Mouse (Mus musculus) hindbrain, embryonic 13.5 days (tissue): ENCODE data around the gene Bdkrb1. TPM values are rescaled to one million over a fixed set of nuclear protein-coding genes. Genes with fewer than 3 reads are reported as not detected.

Experiments
- ATAC-seq: fragments of 200-750 bp; cut with Nextera tagmentation; 2 replicates; pipeline ENCODE4 v1.8.0; 2017; ENCODE audit warnings: moderate TSS enrichment; ENCODE audit not compliant: low FRiP score
- H3K27ac ChIP-seq: fragments of 300-500 bp; sonication (generic); 2 replicates; pipeline ENCODE4 v1.5.1; 2015; ENCODE audit warnings: inconsistent platforms, mild to moderate bottlenecking, moderate library complexity
- H3K27me3 ChIP-seq: fragments of 300-500 bp; sonication (generic); 2 replicates; pipeline ENCODE4 v1.6.1; 2015; ENCODE audit warnings: mild to moderate bottlenecking, inconsistent platforms
- H3K36me3 ChIP-seq: fragments of 300-500 bp; sonication (generic); 2 replicates; pipeline ENCODE4 v1.6.1; 2015; ENCODE audit warnings: mild to moderate bottlenecking, inconsistent platforms
- H3K4me1 ChIP-seq: fragments of 300-500 bp; sonication (generic); replicated peaks from 2 replicates; pipeline ENCODE4 v1.6.1; 2015; ENCODE audit warnings: inconsistent platforms
- H3K4me2 ChIP-seq: fragments of 300-500 bp; sonication (generic); 2 replicates; pipeline ENCODE4 v1.6.1; 2015; ENCODE audit warnings: inconsistent platforms, mild to moderate bottlenecking, moderate library complexity
- H3K4me3 ChIP-seq: fragments of 300-500 bp; sonication (generic); 2 replicates; pipeline ENCODE4 v1.5.1; 2015; ENCODE audit warnings: mild to moderate bottlenecking, inconsistent platforms
- H3K9ac ChIP-seq: fragments of 300-500 bp; sonication (generic); 2 replicates; pipeline ENCODE4 v1.6.1; 2015; ENCODE audit warnings: mild to moderate bottlenecking, inconsistent platforms
- H3K9me3 ChIP-seq: fragments of 300-500 bp; sonication (generic); 2 replicates; pipeline ENCODE4 v1.6.1; 2016; ENCODE audit warnings: inconsistent platforms
- WGBS: fragments of 180-500 bp; shearing (Covaris S2); methylation state at CpG from one replicate; pipeline ENCODE4 v1.1.7; 2015; 5-methylcytosine and 5-hydroxymethylcytosine counted together
- polyA plus RNA-seq: library from polyadenylated mRNA; unstranded; fragments of >200 nt; fragmentation: Nextera tagmentation; extraction: Ambion mirVana; gene quantifications from 2 replicates; pipeline ENCODE4 v1.2.1, GENCODE M21; 2015

Bdkrb1 gene
- polyA plus RNA-seq: 0.25 TPM in 1 of 2 replicates, not detected in the other

GRCm38 (mm10) chr12:105602581-105603210 lies at the start of gene Bdkrb1:
Gene Bdkrb1 (plus strand): TSS chr12:105603085.
- WGBS: 89% methylated on average over 11 of the region's 11 CpGs
- no peak within 1 kb of the TSS for H3K27ac ChIP-seq

GRCm38 (mm10) chr12:105554151-105554772 lies 48.6 kb upstream of the Bdkrb1 start:
- WGBS: 81% methylated on average over 8 of the region's 8 CpGs
- no peak overlapping the region for H3K4me3 ChIP-seq
- peaks cover 11% of the 10 kb centered on the region for H3K4me1 ChIP-seq
- ATAC-seq: no peak
- H3K27me3 ChIP-seq: peaks cover 2% of the 10 kb centered on the region; the same call in 1 of the 2 replicates
- H3K9me3 ChIP-seq: no peaks in the 10 kb centered on the region
- no peaks in the 10 kb centered on the region for H3K36me3 ChIP-seq
- H3K4me2 ChIP-seq: no peak overlapping the region
- no peak overlapping the region for H3K27ac ChIP-seq
- H3K9ac ChIP-seq: no peak overlapping the region

More at GRCm38 (mm10) chr12:105602581-105603210, at the start of gene Bdkrb1:
- Histone ChIP-seq H3K36me3 (no peaks in the 10 kb centered on the region), H3K4me1 (peaks cover 25% of the 10 kb centered on the region; the same call in 1 of the 2 replicates), H3K4me2 (no peak within 1 kb of the TSS), H3K9ac (no peak within 1 kb of the TSS), H3K27me3 (no peaks in the 10 kb centered on the region), H3K4me3 (no peak within 1 kb of the TSS), H3K9me3 (no peaks in the 10 kb centered on the region)
- ATAC-seq: no peak

GRCm38 (mm10) chr12:105555172-105555571 lies 47.7 kb upstream of the Bdkrb1 start:
- Histone ChIP-seq H3K27me3 (no peaks in the 10 kb centered on the region), H3K9ac (no peak overlapping the region), H3K4me1 (peaks cover 11% of the 10 kb centered on the region), H3K36me3 (no peaks in the 10 kb centered on the region), H3K9me3 (no peaks in the 10 kb centered on the region), H3K4me3 (no peak overlapping the region), H3K4me2 (no peak overlapping the region), H3K27ac (no peak overlapping the region)
- WGBS: 79% methylated on average over 5 of the region's 5 CpGs
- no peak for ATAC-seq

GRCm38 (mm10) chr12:105557250-105557925 lies 45.5 kb upstream of the Bdkrb1 start:
- Histone ChIP-seq H3K4me3 (no peak overlapping the region), H3K4me2 (no peak overlapping the region), H3K27me3 (peaks cover 20% of the 10 kb centered on the region), H3K27ac (no peak overlapping the region), H3K36me3 (no peaks in the 10 kb centered on the region), H3K4me1 (peaks cover 9% of the 10 kb centered on the region), H3K9ac (no peak overlapping the region), H3K9me3 (no peaks in the 10 kb centered on the region)
- ATAC-seq: no peak
- WGBS: 77% methylated on average over 7 of the region's 7 CpGs

- Histone ChIP-seq H3K9ac (no peak overlapping the region), H3K27me3 (peaks cover 54% of the 10 kb centered on the region), H3K4me1 (peaks cover 24% of the 10 kb centered on the region), H3K9me3 (no peaks in the 10 kb centered on the region), H3K4me3 (no peak overlapping the region), H3K27ac (no peak overlapping the region), H3K36me3 (no peaks in the 10 kb centered on the region), H3K4me2 (no peak overlapping the region)
- WGBS: 60% methylated on average over 8 of the region's 8 CpGs
- no peak for ATAC-seq
Observed at GRCm38 (mm10) chr12:105561007-105561534, 41.8 kb upstream of the Bdkrb1 start.

- 36% methylated on average over 8 of the region's 8 CpGs for WGBS
- peak overlapping the region; percentile 38 for H3K4me3 ChIP-seq
- peaks cover 6% of the 10 kb centered on the region; the same call in 1 of the 2 replicates for H3K9me3 ChIP-seq
- no peaks in the 10 kb centered on the region for H3K36me3 ChIP-seq
- peaks cover 24% of the 10 kb centered on the region for H3K4me1 ChIP-seq
- no peak overlapping the region for H3K27ac ChIP-seq
- ATAC-seq: no peak
- peak overlapping the region; percentile 60 for H3K9ac ChIP-seq
- H3K4me2 ChIP-seq: peak overlapping the region; percentile 69
- H3K27me3 ChIP-seq: peaks cover 54% of the 10 kb centered on the region
Observed at GRCm38 (mm10) chr12:105562056-105562820, 40.6 kb upstream of the Bdkrb1 start.

- H3K27ac ChIP-seq: no peak within 1 kb of the TSS
- no peaks in the 10 kb centered on the region for H3K36me3 ChIP-seq
- H3K4me1 ChIP-seq: peaks cover 24% of the 10 kb centered on the region
- H3K4me2 ChIP-seq: peak within 1 kb of the TSS; percentile 69
- peaks cover 54% of the 10 kb centered on the region for H3K27me3 ChIP-seq
- WGBS: 2% methylated on average over 25 of the region's 25 CpGs
- peak within 1 kb of the TSS; percentile 60 for H3K9ac ChIP-seq
- peaks cover 7% of the 10 kb centered on the region; the same call in 1 of the 2 replicates for H3K9me3 ChIP-seq
- peak within 1 kb of the TSS; percentile 38 for H3K4me3 ChIP-seq
- peak; percentile 67 for ATAC-seq
Observed at GRCm38 (mm10) chr12:105562936-105563680, 39.8 kb upstream of the Bdkrb1 start, which contains the start of gene Bdkrb2. Gene Bdkrb2 (plus strand): TSS chr12:105563226.

GRCm38 (mm10) chr12:105563726-105564275 lies 39.1 kb upstream of the Bdkrb1 start:
- WGBS: 10% methylated on average over 25 of the region's 25 CpGs
- Histone ChIP-seq H3K4me2 (peak overlapping the region; percentile 69), H3K36me3 (no peaks in the 10 kb centered on the region), H3K27ac (no peak overlapping the region), H3K9me3 (peaks cover 7% of the 10 kb centered on the region; the same call in 1 of the 2 replicates), H3K9ac (peak overlapping the region; percentile 51), H3K27me3 (peaks cover 54% of the 10 kb centered on the region), H3K4me3 (peak overlapping the region; percentile 38), H3K4me1 (peaks cover 24% of the 10 kb centered on the region)
- no peak for ATAC-seq

- H3K4me2 ChIP-seq: no peak overlapping the region
- H3K27me3 ChIP-seq: peaks cover 54% of the 10 kb centered on the region
- no peaks in the 10 kb centered on the region for H3K36me3 ChIP-seq
- peaks cover 7% of the 10 kb centered on the region; the same call in 1 of the 2 replicates for H3K9me3 ChIP-seq
- peaks cover 24% of the 10 kb centered on the region for H3K4me1 ChIP-seq
- no peak overlapping the region for H3K9ac ChIP-seq
- no peak for ATAC-seq
- no peak overlapping the region for H3K4me3 ChIP-seq
- H3K27ac ChIP-seq: no peak overlapping the region
- 84% methylated on average over 5 of the region's 5 CpGs for WGBS
Observed at GRCm38 (mm10) chr12:105565221-105565620, 37.7 kb upstream of the Bdkrb1 start.

GRCm38 (mm10) chr12:105571867-105572266 lies 31.0 kb upstream of the Bdkrb1 start:
- Histone ChIP-seq H3K36me3 (no peaks in the 10 kb centered on the region), H3K27ac (no peak overlapping the region), H3K4me1 (no peaks in the 10 kb centered on the region), H3K27me3 (no peaks in the 10 kb centered on the region), H3K9me3 (peaks cover 5% of the 10 kb centered on the region; the same call in 1 of the 2 replicates), H3K4me3 (no peak overlapping the region), H3K4me2 (no peak overlapping the region), H3K9ac (no peak overlapping the region)
- WGBS: 69% methylated on average over 3 of the region's 3 CpGs
- no peak for ATAC-seq

GRCm38 (mm10) chr12:105572622-105573021 lies 30.3 kb upstream of the Bdkrb1 start:
- Histone ChIP-seq H3K4me3 (no peak overlapping the region), H3K9me3 (no peaks in the 10 kb centered on the region), H3K27me3 (no peaks in the 10 kb centered on the region), H3K4me2 (no peak overlapping the region), H3K9ac (no peak overlapping the region), H3K27ac (no peak overlapping the region), H3K4me1 (no peaks in the 10 kb centered on the region), H3K36me3 (no peaks in the 10 kb centered on the region)
- ATAC-seq: no peak
- 76% methylated on average over 2 of the region's 2 CpGs for WGBS
